Mouse (Mus musculus) midbrain, embryonic 12.5 days (tissue): ENCODE data around the gene Ucn2. TPM values are rescaled to one million over a fixed set of nuclear protein-coding genes. Genes with fewer than 3 reads are reported as not detected.
A peak's percentile ranks its signal among the peaks of the same experiment; 100 is the strongest.

Experiments used
- ATAC-seq: fragments of 200-750 bp; cut with Nextera tagmentation; 2 replicates; pipeline ENCODE4 v1.8.0; 2017; ENCODE audit warnings: low read depth, moderate TSS enrichment, moderate library complexity; ENCODE audit not compliant: low FRiP score
- H3K27ac ChIP-seq: fragments of 300-500 bp; sonication (generic); replicated peaks from 2 replicates; pipeline ENCODE4 v1.5.1; 2016; ENCODE audit warnings: mild to moderate bottlenecking
- H3K27me3 ChIP-seq: fragments of 300-500 bp; sonication (generic); 2 replicates; pipeline ENCODE4 v1.6.1; 2016; ENCODE audit warnings: mild to moderate bottlenecking
- H3K36me3 ChIP-seq: fragments of 300-500 bp; sonication (generic); 2 replicates; pipeline ENCODE4 v1.6.1; 2016
- H3K4me1 ChIP-seq: fragments of 300-500 bp; sonication (generic); 2 replicates; pipeline ENCODE4 v1.6.1; 2016
- H3K4me2 ChIP-seq: fragments of 300-500 bp; sonication (generic); replicated peaks from 2 replicates; pipeline ENCODE4 v1.6.1; 2016; ENCODE audit warnings: mild to moderate bottlenecking, moderate library complexity
- H3K4me3 ChIP-seq: fragments of 300-500 bp; sonication (generic); 2 replicates; pipeline ENCODE4 v1.5.1; 2016; ENCODE audit warnings: mild to moderate bottlenecking
- H3K9ac ChIP-seq: fragments of 300-500 bp; sonication (generic); replicated peaks from 2 replicates; pipeline ENCODE4 v1.6.1; 2016; ENCODE audit warnings: mild to moderate bottlenecking, moderate library complexity
- H3K9me3 ChIP-seq: fragments of 300-500 bp; sonication (generic); 2 replicates; pipeline ENCODE4 v1.6.1; 2016; ENCODE audit warnings: mild to moderate bottlenecking
- WGBS: fragments of 180-500 bp; shearing (Covaris S2); methylation state at CpG from one replicate; pipeline ENCODE4 v1.1.7; 2016; 5-methylcytosine and 5-hydroxymethylcytosine counted together
- polyA plus RNA-seq: library from polyadenylated mRNA; unstranded; fragments of >200 nt; fragmentation: Nextera tagmentation; extraction: Ambion mirVana; gene quantifications from 2 replicates; pipeline ENCODE4 v1.2.1, GENCODE M21; 2016

Ucn2 gene
- not detected in 2 replicates for polyA plus RNA-seq

DNA sequence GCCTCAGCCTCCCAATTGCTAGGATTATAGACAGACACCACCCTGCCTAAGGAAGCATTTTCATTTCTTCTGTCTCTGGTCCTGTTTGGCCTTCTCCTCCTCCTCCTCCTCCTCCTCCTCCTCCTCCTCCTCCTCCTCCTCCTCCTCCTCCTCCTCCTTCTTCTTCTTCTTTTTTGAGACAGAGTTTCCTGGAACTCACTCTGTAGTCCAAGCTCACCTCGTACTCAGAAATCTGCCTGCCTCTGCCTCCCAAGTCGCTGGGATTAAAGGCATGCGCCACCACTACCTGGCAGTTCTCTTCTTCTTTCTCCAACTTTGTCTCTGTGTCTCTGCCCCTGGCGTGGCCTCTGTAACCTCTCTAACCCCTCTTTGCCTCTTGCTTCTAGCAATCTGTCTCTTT, at the start of gene Ucn2:
Ucn2 (plus strand) TSS at position 301 of the 400 bp plus-strand sequence.
- no peaks in the 10 kb centered on the region for H3K9me3 ChIP-seq
- H3K4me2 ChIP-seq, result no peak within 1 kb of the TSS
- peaks cover 5% of the 10 kb centered on the region for H3K4me1 ChIP-seq
- 79% methylated on average over 4 of the region's 4 CpGs for WGBS
- H3K27ac ChIP-seq, result no peak within 1 kb of the TSS
- H3K9ac ChIP-seq, result no peak within 1 kb of the TSS
- H3K36me3 ChIP-seq, result no peaks in the 10 kb centered on the region
- no peaks in the 10 kb centered on the region for H3K27me3 ChIP-seq
- no peak within 1 kb of the TSS for H3K4me3 ChIP-seq
- no peak for ATAC-seq

GRCm38 (mm10) chr9:108936418-108937364, 49.1 kb upstream of the Ucn2 start, which contains the start of gene Uqcrc1:
TSS of gene Uqcrc1 (plus strand) at chr9:108936633.
- Histone ChIP-seq H3K4me3 (peak within 1 kb of the TSS; percentile 77), H3K27ac (0 out of 2 replicates have a peak within 1 kb of the TSS, but pooled peaks have one; percentile 26), H3K9ac (peak within 1 kb of the TSS; percentile 93), H3K36me3 (peaks cover 35% of the 10 kb centered on the region), H3K27me3 (no peaks in the 10 kb centered on the region), H3K4me2 (peak within 1 kb of the TSS; percentile 92), H3K4me1 (peaks cover 6% of the 10 kb centered on the region), H3K9me3 (no peaks in the 10 kb centered on the region)
- peak; percentile 92 for ATAC-seq
- WGBS, result 2% methylated on average over 58 of the region's 58 CpGs

DNA sequence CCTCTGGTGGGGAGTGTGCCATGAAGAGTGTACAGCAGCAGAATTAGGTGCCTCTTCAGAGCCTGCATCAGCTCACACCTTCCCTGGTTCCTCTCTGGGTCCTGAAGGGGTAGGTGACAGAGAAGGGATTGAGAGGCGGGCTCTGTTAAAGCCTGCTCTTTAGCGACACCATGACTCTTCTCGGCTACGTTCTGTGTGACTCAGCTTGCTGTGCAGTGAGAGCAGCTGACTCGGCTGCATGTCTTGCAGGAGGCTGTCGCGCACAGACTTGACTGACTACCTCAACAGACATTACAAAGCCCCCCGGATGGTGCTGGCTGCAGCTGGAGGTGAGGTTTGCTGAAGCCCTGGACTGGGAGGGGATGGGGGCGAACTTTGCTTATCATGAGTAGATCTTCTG, 40.7 kb upstream of the Ucn2 start:
- H3K36me3 ChIP-seq, result peaks cover 93% of the 10 kb centered on the region
- 80% methylated on average over 9 of the region's 9 CpGs for WGBS
- no peaks in the 10 kb centered on the region for H3K9me3 ChIP-seq
- H3K4me3 ChIP-seq, result no peak overlapping the region
- H3K4me1 ChIP-seq, result no peaks in the 10 kb centered on the region
- H3K27me3 ChIP-seq, result no peaks in the 10 kb centered on the region
- H3K4me2 ChIP-seq, result no peak overlapping the region
- H3K9ac ChIP-seq, result no peak overlapping the region
- ATAC-seq, result no peak
- H3K27ac ChIP-seq, result no peak overlapping the region

DNA sequence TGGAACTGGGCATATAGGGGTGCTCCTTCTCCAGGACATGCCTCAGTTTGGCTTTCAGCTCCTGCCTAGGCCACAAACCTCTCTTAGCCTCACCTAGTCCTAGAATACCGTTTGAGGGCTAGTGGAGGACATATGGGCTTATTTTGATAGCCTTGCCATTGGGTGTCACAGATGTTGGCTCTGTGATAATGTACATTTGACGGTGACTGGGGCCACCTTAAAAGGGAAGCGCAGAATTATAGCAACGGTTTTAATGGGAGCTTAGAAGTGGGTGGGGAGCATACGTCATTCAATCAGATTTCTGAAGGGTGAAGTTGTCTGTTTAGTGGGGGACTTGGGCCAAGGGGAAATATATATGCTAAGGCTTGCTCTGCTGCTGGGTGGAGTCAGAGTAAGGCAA, 40.2 kb upstream of the Ucn2 start:
- Histone ChIP-seq H3K4me3 (no peak overlapping the region), H3K9ac (no peak overlapping the region), H3K4me1 (no peaks in the 10 kb centered on the region), H3K27ac (no peak overlapping the region), H3K4me2 (no peak overlapping the region), H3K27me3 (no peaks in the 10 kb centered on the region), H3K9me3 (no peaks in the 10 kb centered on the region), H3K36me3 (peaks cover 95% of the 10 kb centered on the region)
- ATAC-seq, result no peak
- WGBS, result 93% methylated on average over 5 of the region's 5 CpGs

GRCm38 (mm10) chr9:108949231-108949966, 36.4 kb upstream of the Ucn2 start:
- WGBS, result 83% methylated on average over 13 of the region's 13 CpGs
- no peak overlapping the region for H3K27ac ChIP-seq
- ATAC-seq, result no peak

DNA sequence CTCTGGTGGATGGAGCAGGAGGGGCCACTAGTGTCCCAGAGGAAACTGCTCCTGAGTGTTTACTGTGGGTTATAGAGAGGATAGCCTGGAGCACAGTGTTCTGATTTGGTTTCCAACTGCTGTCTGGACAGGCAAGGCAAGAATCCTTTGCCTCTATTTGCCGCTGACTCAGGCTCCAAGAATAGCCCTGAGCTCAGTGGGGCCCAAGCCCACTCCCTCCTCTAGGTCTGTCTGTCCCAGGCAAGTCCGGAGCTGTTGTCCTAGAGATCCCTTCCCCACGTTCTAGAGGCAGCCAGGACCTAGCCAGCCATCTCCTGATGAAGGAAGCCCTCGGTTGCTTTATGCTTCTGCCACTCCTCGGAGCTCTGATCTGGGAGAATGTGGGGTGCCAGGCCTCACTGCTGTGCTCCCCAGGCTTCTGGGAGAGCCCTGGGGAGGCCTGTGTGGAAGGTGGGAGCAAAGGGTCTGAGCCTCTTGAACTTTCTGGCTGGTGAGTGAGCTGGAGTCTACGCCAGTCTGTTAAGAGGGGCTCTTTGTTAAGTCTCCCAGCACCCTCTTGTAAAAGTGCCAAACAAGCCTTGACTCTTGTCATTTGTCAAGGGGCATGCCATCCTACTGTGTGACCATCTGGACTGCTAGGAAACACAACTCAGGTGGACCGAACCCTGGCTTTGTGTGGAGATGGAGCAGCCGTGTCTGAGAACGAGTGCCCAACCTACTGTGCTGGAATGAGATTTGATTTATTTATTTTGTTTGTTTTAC, 35.7 kb upstream of the Ucn2 start:
- H3K36me3 ChIP-seq, result peaks cover 60% of the 10 kb centered on the region
- H3K27ac ChIP-seq, result no peak overlapping the region
- no peaks in the 10 kb centered on the region for H3K9me3 ChIP-seq
- H3K27me3 ChIP-seq, result peaks cover 29% of the 10 kb centered on the region
- no peaks in the 10 kb centered on the region for H3K4me1 ChIP-seq
- 84% methylated on average over 9 of the region's 9 CpGs for WGBS
- no peak overlapping the region for H3K4me3 ChIP-seq
- no peak for ATAC-seq
- no peak overlapping the region for H3K9ac ChIP-seq
- H3K4me2 ChIP-seq, result no peak overlapping the region

More at GRCm38 (mm10) chr9:108949231-108949966, 36.4 kb upstream of the Ucn2 start:
- H3K4me3 ChIP-seq, result no peak overlapping the region
- H3K36me3 ChIP-seq, result peaks cover 67% of the 10 kb centered on the region
- H3K27me3 ChIP-seq, result peaks cover 23% of the 10 kb centered on the region
- H3K9me3 ChIP-seq, result no peaks in the 10 kb centered on the region
- no peaks in the 10 kb centered on the region for H3K4me1 ChIP-seq
- no peak overlapping the region for H3K4me2 ChIP-seq
- no peak overlapping the region for H3K9ac ChIP-seq

DNA sequence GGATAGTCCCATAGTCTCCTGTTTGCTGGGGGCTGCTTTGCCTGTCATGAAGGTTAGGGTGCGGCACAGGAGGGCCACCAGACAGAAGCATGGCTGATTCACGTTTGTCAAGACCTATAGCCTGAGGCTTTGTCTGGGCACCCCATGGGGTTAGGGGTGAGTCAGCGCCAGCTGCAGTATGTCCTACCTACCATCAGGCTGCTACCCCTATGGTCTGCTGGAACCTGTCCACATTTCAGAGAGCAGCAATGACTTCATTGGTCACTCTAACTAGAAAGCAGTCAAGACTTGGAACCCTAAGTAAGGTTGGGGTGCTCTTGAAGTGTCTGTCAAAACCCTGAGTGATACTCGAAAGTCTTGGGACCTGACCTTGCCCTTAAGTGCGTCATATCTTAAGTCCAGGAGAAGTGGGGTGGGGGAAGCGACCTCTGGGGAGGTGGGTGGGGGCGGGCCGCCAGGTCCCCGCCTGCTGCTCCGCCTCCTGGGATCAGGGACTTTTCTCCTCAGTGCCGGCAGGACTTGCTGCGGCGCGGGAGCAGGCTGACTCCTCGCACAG, 32.7 kb upstream of the Ucn2 start, which contains the start of gene Col7a1:
Col7a1 (plus strand) TSS at position 506 of the 556 bp plus-strand sequence.
- peak within 1 kb of the TSS; percentile 5; the same call in 1 of the 2 replicates for H3K4me3 ChIP-seq
- 13% methylated on average over 15 of the region's 15 CpGs for WGBS
- H3K4me2 ChIP-seq, result peak within 1 kb of the TSS; percentile 7; the same call in 1 of the 2 replicates

DNA sequence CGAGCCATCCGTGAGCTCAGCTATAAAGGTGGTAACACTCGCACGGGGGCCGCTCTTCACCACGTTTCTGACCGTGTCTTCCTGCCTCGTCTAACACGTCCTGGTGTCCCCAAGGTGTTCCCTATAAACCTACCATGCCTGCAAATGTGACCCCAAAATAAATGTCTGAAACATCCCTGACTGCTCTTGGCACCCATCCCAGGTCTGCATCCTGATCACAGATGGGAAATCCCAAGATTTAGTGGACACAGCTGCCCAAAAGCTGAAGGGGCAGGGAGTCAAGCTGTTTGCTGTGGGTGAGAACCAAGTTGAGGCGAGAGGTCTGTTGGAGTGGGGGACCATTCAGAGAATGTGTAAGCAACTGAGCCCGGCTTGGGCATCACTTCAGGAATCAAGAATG, 30.6 kb upstream of the Ucn2 start:
- no peak for ATAC-seq
- WGBS, result 89% methylated on average over 11 of the region's 11 CpGs
- no peak overlapping the region for H3K27ac ChIP-seq

More for the DNA sequence above, 32.7 kb upstream of the Ucn2 start, which contains the start of gene Col7a1:
- Histone ChIP-seq H3K27ac (no peak within 1 kb of the TSS), H3K27me3 (peaks cover 29% of the 10 kb centered on the region), H3K4me1 (no peaks in the 10 kb centered on the region), H3K9me3 (no peaks in the 10 kb centered on the region), H3K9ac (no peak within 1 kb of the TSS; the same call in 1 of the 2 replicates), H3K36me3 (peaks cover 31% of the 10 kb centered on the region)
- no peak for ATAC-seq

GRCm38 (mm10) chr9:108955846-108956245, 30.0 kb upstream of the Ucn2 start:
- no peaks in the 10 kb centered on the region for H3K9me3 ChIP-seq
- H3K9ac ChIP-seq, result no peak overlapping the region; the same call in 1 of the 2 replicates
- 0 out of 2 replicates have a peak, but pooled peaks cover 4% of the 10 kb centered on the region for H3K36me3 ChIP-seq
- H3K4me3 ChIP-seq, result no peak overlapping the region
- H3K4me1 ChIP-seq, result no peaks in the 10 kb centered on the region
- no peak overlapping the region for H3K27ac ChIP-seq
- H3K4me2 ChIP-seq, result no peak overlapping the region
- 90% methylated on average over 11 of the region's 11 CpGs for WGBS
- H3K27me3 ChIP-seq, result peaks cover 29% of the 10 kb centered on the region
- no peak for ATAC-seq

More for the DNA sequence above, 30.6 kb upstream of the Ucn2 start:
- no peaks in the 10 kb centered on the region for H3K4me1 ChIP-seq
- no peaks in the 10 kb centered on the region for H3K9me3 ChIP-seq
- no peak overlapping the region for H3K9ac ChIP-seq
- peaks cover 29% of the 10 kb centered on the region for H3K27me3 ChIP-seq
- no peak overlapping the region for H3K4me3 ChIP-seq
- H3K4me2 ChIP-seq, result no peak overlapping the region
- peaks cover 10% of the 10 kb centered on the region for H3K36me3 ChIP-seq

DNA sequence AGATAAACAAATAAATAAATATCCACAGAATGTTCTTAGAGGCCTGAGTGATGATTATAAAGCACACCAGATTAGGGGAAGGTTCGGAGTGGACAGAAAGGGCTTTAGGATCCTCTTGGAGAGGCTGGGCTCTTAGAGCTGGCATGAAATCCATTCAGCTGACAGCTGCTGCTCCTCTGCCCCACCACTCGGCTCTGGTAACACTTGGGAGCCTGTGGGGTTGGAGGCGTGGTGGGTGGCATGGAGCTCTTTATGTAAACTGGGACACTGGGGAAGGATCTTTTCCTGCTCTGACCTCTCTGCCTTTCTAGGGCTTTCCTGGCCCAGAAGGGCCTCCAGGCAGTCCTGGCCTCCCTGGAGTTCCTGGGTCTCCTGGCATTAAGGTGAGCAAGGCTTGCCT, 22.2 kb upstream of the Ucn2 start:
- Histone ChIP-seq H3K4me1 (no peaks in the 10 kb centered on the region), H3K4me2 (no peak overlapping the region), H3K9me3 (no peaks in the 10 kb centered on the region), H3K36me3 (no peaks in the 10 kb centered on the region), H3K9ac (no peak overlapping the region), H3K27ac (no peak overlapping the region), H3K27me3 (no peaks in the 10 kb centered on the region), H3K4me3 (no peak overlapping the region)
- 67% methylated on average over 3 of the region's 3 CpGs for WGBS
- no peak for ATAC-seq

GRCm38 (mm10) chr9:108964338-108964737, 21.5 kb upstream of the Ucn2 start:
- Histone ChIP-seq H3K9ac (no peak overlapping the region), H3K27ac (no peak overlapping the region)
- WGBS, result 80% methylated on average over 6 of the region's 6 CpGs

More at GRCm38 (mm10) chr9:108964338-108964737, 21.5 kb upstream of the Ucn2 start:
- no peaks in the 10 kb centered on the region for H3K9me3 ChIP-seq
- H3K4me1 ChIP-seq, result no peaks in the 10 kb centered on the region
- H3K27me3 ChIP-seq, result no peaks in the 10 kb centered on the region
- H3K4me2 ChIP-seq, result no peak overlapping the region
- no peak overlapping the region for H3K4me3 ChIP-seq
- no peak for ATAC-seq
- H3K36me3 ChIP-seq, result no peaks in the 10 kb centered on the region
